Mouse (Mus musculus): Measurements from ENCODE around the gene Kdm2b. TPM values are rescaled to one million over a fixed set of nuclear protein-coding genes. Genes with fewer than 3 reads are reported as not detected.
A peak's percentile ranks its signal among the peaks of the same experiment; 100 is the strongest.

The Kdm2b gene
- polyA plus RNA-seq, 1 experiment = 30.3 TPM

- TF ChIP-seq POLR2A (IDR thresholded peaks at IDR 0.05; ENCODE audit: low read depth, low read length) (no peak), CTCF (IDR thresholded peaks at IDR 0.05; ENCODE audit: extremely low read depth, insufficient read depth, insufficient read length, insufficient replicate concordance) (peak; percentile 66; the same call in 1 of the 2 replicates)
- 65% methylated on average over 9 of the region's 9 CpGs for WGBS
- H3K27me3 ChIP-seq (ENCODE audit: control insufficient read depth, insufficient read depth, low read length) = no peaks in the 10 kb centered on the region
- H3K4me1 ChIP-seq (ENCODE audit: control insufficient read depth, insufficient read depth, insufficient read length) = peaks cover 13% of the 10 kb centered on the region; the same call in 1 of the 2 replicates
- no peak overlapping the region for H3K27ac ChIP-seq (ENCODE audit: insufficient read depth, low read length)
- no peak overlapping the region for H3K4me3 ChIP-seq (ENCODE audit: extremely low read depth, insufficient read depth, insufficient read length)
- H3K36me3 ChIP-seq (ENCODE audit: control insufficient read depth, insufficient read depth, low read length) = no peaks in the 10 kb centered on the region
- peak; percentile 50 to 67 for DNase-seq (ENCODE audit: low read depth in 1 of 2, low spot score in 2 of 2)
Observed at GRCm38 (mm10) chr5:123013599-123014315, 24.1 kb upstream of the Kdm2b start.

GRCm38 (mm10) chr5:123011705-123012104 lies 22.1 kb upstream of the Kdm2b start:
- no peaks in the 10 kb centered on the region for H3K27me3 ChIP-seq (ENCODE audit: control insufficient read depth, insufficient read depth, low read length)
- H3K4me3 ChIP-seq (ENCODE audit: extremely low read depth, insufficient read depth, insufficient read length) = no peak overlapping the region
- 88% methylated on average over 9 of the region's 9 CpGs for WGBS
- H3K36me3 ChIP-seq (ENCODE audit: control insufficient read depth, insufficient read depth, low read length) = no peaks in the 10 kb centered on the region
- peaks cover 6% of the 10 kb centered on the region; the same call in 1 of the 2 replicates for H3K4me1 ChIP-seq (ENCODE audit: control insufficient read depth, insufficient read depth, insufficient read length)
- DNase-seq (ENCODE audit: low read depth in 1 of 2, low spot score in 2 of 2) = no peak
- TF ChIP-seq POLR2A (IDR thresholded peaks at IDR 0.05; ENCODE audit: low read depth, low read length) (no peak), CTCF (IDR thresholded peaks at IDR 0.05; ENCODE audit: extremely low read depth, insufficient read depth, insufficient read length, insufficient replicate concordance) (no peak)
- H3K27ac ChIP-seq (ENCODE audit: insufficient read depth, low read length) = no peak overlapping the region

DNA sequence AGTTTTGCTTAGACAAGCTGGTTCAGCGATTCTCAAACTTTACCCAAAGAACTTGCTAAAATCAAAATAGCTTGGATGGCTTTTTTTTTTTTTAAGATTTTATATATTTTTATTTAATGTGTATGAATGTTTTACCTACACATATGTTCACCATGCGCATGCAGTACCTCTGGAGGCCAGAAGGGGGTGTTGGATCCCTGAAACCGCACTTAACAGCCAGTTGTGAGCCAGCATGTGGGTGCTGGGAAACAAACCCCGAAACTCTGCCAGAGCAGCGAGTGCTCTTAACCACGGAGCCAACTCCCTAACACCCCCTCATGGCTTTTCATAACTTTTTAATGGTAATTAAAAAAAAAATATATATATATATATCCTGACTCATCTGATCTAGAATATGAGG lies 21.2 kb upstream of the Kdm2b start:
- H3K4me1 ChIP-seq (ENCODE audit: control insufficient read depth, insufficient read depth, insufficient read length) = peaks cover 3% of the 10 kb centered on the region; the same call in 1 of the 2 replicates
- TF ChIP-seq CTCF (IDR thresholded peaks at IDR 0.05; ENCODE audit: extremely low read depth, insufficient read depth, insufficient read length, insufficient replicate concordance) (no peak), POLR2A (IDR thresholded peaks at IDR 0.05; ENCODE audit: low read depth, low read length) (no peak)
- no peaks in the 10 kb centered on the region for H3K27me3 ChIP-seq (ENCODE audit: control insufficient read depth, insufficient read depth, low read length)
- 94% methylated on average over 6 of the region's 6 CpGs for WGBS
- no peak overlapping the region for H3K4me3 ChIP-seq (ENCODE audit: extremely low read depth, insufficient read depth, insufficient read length)
- no peak overlapping the region for H3K27ac ChIP-seq (ENCODE audit: insufficient read depth, low read length)
- H3K36me3 ChIP-seq (ENCODE audit: control insufficient read depth, insufficient read depth, low read length) = no peaks in the 10 kb centered on the region
- no peak for DNase-seq (ENCODE audit: low read depth in 1 of 2, low spot score in 2 of 2)

DNA sequence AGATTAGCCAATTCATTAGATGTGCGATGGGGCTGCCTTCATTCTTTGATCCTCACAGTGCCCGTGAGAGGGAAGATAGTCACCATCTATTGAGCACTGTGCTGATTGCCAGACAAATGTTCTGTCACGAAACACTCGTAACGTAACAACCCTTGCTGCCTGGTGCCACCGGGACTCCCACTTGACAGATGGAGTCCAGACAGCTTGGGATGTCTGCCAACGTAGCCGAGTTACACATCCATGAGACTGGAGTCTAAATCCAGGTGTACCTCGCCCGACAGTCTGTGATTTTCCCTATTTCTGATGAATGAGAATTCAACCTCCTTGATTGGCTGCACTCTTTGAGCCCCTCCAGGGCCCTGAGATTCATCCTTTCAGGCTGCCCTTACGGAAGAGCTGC lies 20.2 kb upstream of the Kdm2b start:
- H3K36me3 ChIP-seq (ENCODE audit: control insufficient read depth, insufficient read depth, low read length) = no peaks in the 10 kb centered on the region
- DNase-seq (ENCODE audit: low read depth in 1 of 2, low spot score in 2 of 2) = no peak
- H3K4me3 ChIP-seq (ENCODE audit: extremely low read depth, insufficient read depth, insufficient read length) = no peak overlapping the region
- TF ChIP-seq CTCF (IDR thresholded peaks at IDR 0.05; ENCODE audit: extremely low read depth, insufficient read depth, insufficient read length, insufficient replicate concordance) = no peak
- no peak for TF ChIP-seq POLR2A (IDR thresholded peaks at IDR 0.05; ENCODE audit: low read depth, low read length)
- no peaks in the 10 kb centered on the region for H3K27me3 ChIP-seq (ENCODE audit: control insufficient read depth, insufficient read depth, low read length)
- 94% methylated on average over 11 of the region's 11 CpGs for WGBS
- no peak overlapping the region for H3K27ac ChIP-seq (ENCODE audit: insufficient read depth, low read length)
- H3K4me1 ChIP-seq (ENCODE audit: control insufficient read depth, insufficient read depth, insufficient read length) = peaks cover 3% of the 10 kb centered on the region; the same call in 1 of the 2 replicates

DNA sequence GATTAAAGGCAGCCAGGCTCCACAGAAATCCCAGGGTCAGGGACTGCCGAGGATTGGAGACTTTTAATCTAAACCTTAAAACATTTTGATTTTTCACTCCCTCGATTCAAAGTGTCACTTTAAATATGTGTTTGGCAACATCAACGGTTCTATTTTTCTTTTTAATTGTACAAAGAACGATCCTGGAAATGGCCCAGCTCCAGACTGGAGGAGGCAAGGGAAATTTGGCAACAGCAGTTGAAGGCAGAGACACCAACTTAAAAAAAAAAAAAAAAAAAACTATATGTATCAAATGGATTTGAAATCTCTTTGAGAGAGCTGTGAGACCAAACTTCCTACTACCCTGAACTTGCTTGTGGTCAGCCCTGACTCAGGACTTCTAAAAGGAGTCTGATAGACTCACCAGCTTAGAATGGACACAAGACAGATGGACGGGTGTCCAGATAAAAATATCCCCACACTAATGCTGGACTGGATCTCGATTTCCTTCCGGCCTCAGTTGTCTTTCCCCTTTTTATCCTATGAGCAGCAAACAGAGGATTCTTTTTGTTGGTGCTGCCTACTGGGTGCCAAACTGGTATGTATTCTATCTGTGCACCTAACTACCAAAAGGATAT lies 19.4 kb upstream of the Kdm2b start:
- WGBS = 78% methylated on average over 7 of the region's 7 CpGs
- Histone ChIP-seq H3K27ac (ENCODE audit: insufficient read depth, low read length) (no peak overlapping the region), H3K4me3 (ENCODE audit: extremely low read depth, insufficient read depth, insufficient read length) (no peak overlapping the region), H3K36me3 (ENCODE audit: control insufficient read depth, insufficient read depth, low read length) (no peaks in the 10 kb centered on the region), H3K4me1 (ENCODE audit: control insufficient read depth, insufficient read depth, insufficient read length) (no peaks in the 10 kb centered on the region; the same call in 1 of the 2 replicates), H3K27me3 (ENCODE audit: control insufficient read depth, insufficient read depth, low read length) (no peaks in the 10 kb centered on the region)
- no peak for TF ChIP-seq POLR2A (IDR thresholded peaks at IDR 0.05; ENCODE audit: low read depth, low read length)
- no peak for TF ChIP-seq CTCF (IDR thresholded peaks at IDR 0.05; ENCODE audit: extremely low read depth, insufficient read depth, insufficient read length, insufficient replicate concordance)
- no peak for DNase-seq (ENCODE audit: low read depth in 1 of 2, low spot score in 2 of 2)

DNA sequence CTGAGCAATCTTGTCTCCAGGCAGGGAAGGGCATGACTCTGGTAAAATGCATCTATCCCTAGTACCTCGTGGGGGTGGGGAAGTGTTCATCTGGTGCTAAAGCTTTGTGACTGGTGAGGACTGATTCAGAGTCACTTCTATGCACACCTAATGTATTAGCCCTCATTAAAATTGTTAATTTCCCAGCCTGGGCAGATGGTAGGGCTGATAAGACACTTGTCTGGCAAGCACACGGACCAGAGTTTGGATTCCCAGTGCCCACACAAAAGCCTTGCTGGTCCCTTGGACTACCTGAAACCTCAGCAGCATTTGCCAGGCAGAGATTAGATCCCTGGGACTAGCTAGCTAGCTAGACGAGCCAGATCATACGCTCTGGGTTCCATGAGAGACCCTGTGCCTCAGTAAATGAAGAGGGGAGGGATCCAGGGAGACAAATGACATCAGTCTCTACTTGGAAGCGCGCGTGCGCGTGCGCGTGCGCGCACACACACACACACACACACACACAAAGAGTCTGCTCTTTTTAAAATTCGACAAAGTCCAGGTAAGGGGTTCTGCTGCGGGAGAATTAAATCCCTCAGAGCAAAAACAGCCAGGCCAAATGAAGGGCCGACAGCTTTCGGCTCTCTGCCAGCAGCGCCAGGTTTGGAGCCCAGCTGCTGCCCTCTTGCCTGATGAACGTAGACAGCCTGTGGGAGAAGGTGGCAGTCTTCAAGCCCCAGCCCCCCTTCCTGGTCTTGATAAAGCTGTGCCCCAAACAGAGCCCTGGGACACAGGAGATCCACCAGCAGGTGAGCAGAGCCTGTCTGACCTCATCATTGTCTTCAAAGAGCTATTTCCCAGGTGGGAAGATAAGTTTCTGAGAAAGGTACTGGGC lies 16.3 kb upstream of the Kdm2b start:
- H3K4me1 ChIP-seq (ENCODE audit: control insufficient read depth, insufficient read depth, insufficient read length) = no peaks in the 10 kb centered on the region
- H3K4me3 ChIP-seq (ENCODE audit: extremely low read depth, insufficient read depth, insufficient read length) = no peak overlapping the region
- no peaks in the 10 kb centered on the region for H3K27me3 ChIP-seq (ENCODE audit: control insufficient read depth, insufficient read depth, low read length)
- WGBS = 87% methylated on average over 19 of the region's 19 CpGs
- no peak overlapping the region for H3K27ac ChIP-seq (ENCODE audit: insufficient read depth, low read length)
- no peak for DNase-seq (ENCODE audit: low read depth in 1 of 2, low spot score in 2 of 2)
- no peaks in the 10 kb centered on the region for H3K36me3 ChIP-seq (ENCODE audit: control insufficient read depth, insufficient read depth, low read length)
- no peak for TF ChIP-seq POLR2A (IDR thresholded peaks at IDR 0.05; ENCODE audit: low read depth, low read length)
- TF ChIP-seq CTCF (IDR thresholded peaks at IDR 0.05; ENCODE audit: extremely low read depth, insufficient read depth, insufficient read length, insufficient replicate concordance) = no peak

Data from spleen, adult 2 months (tissue).